Mouse (Mus musculus) layer of hippocampus, postnatal 14 days (tissue): Measurements from ENCODE around the gene Ap4s1. TPM values are rescaled to one million over a fixed set of nuclear protein-coding genes. Genes with fewer than 3 reads are reported as not detected.
A peak's percentile ranks its signal among the peaks of the same experiment; 100 is the strongest.

Experiments
- DNase-seq, 2 experiments: peaks; one replicate each; pipeline ENCODE4 v3.0.0; 2021 to 2022; ENCODE audit warnings: low spot score in 2 of 2, mixed read lengths in 1 of 2
- total RNA-seq, 2 experiments: library from RNA; stranded (reverse); gene quantifications; 2 replicates each; pipeline ENCODE4 v1.2.3; 2021

Gene Ap4s1
- total RNA-seq, 2 experiments from 2014 or later, result 45.4 to 47.2 TPM

- no peak for DNase-seq
Observed at GRCm38 (mm10) chr12:51701723-51702122, 10.9 kb downstream of the Ap4s1 start.

- DNase-seq, result no peak
Observed at GRCm38 (mm10) chr12:51703859-51704258, 13.0 kb downstream of the Ap4s1 start.

GRCm38 (mm10) chr12:51704572-51704971, 13.7 kb downstream of the Ap4s1 start:
- no peak for DNase-seq

- no peak for DNase-seq
Observed at GRCm38 (mm10) chr12:51705778-51706177, 14.9 kb downstream of the Ap4s1 start.

GRCm38 (mm10) chr12:51706673-51707235, 15.9 kb downstream of the Ap4s1 start:
- no peak for DNase-seq

GRCm38 (mm10) chr12:51708941-51709686, 18.3 kb downstream of the Ap4s1 start:
- peak; percentile 48 to 74 for DNase-seq

GRCm38 (mm10) chr12:51709741-51710140, 18.9 kb downstream of the Ap4s1 start:
- no peak for DNase-seq

GRCm38 (mm10) chr12:51710154-51710553, 19.3 kb downstream of the Ap4s1 start:
- no peak for DNase-seq

- DNase-seq, result no peak
Observed at GRCm38 (mm10) chr12:51712685-51713084, 21.9 kb downstream of the Ap4s1 start.

- no peak for DNase-seq
Observed at GRCm38 (mm10) chr12:51718617-51719016, 27.8 kb downstream of the Ap4s1 start.

- no peak for DNase-seq
Observed at GRCm38 (mm10) chr12:51721836-51722235, 31.0 kb downstream of the Ap4s1 start.

- DNase-seq, result no peak
Observed at GRCm38 (mm10) chr12:51729058-51729457, 38.2 kb downstream of the Ap4s1 start.

GRCm38 (mm10) chr12:51729827-51730226, 39.0 kb downstream of the Ap4s1 start:
- DNase-seq, result no peak

- DNase-seq, result no peak
Observed at GRCm38 (mm10) chr12:51734605-51735211, 43.9 kb downstream of the Ap4s1 start.

- DNase-seq, result no peak
Observed at GRCm38 (mm10) chr12:51735840-51736271, 45.0 kb downstream of the Ap4s1 start.

GRCm38 (mm10) chr12:51736381-51736780, 45.5 kb downstream of the Ap4s1 start:
- no peak for DNase-seq

GRCm38 (mm10) chr12:51736807-51737206, 46.0 kb downstream of the Ap4s1 start:
- peak in 1 of 2 experiments; percentile 23 for DNase-seq

- DNase-seq, result no peak
Observed at GRCm38 (mm10) chr12:51741690-51742089, 50.9 kb downstream of the Ap4s1 start.

- DNase-seq, result no peak
Observed at GRCm38 (mm10) chr12:51744957-51745356, 54.1 kb downstream of the Ap4s1 start.

GRCm38 (mm10) chr12:51747348-51747747, 56.5 kb downstream of the Ap4s1 start:
- DNase-seq, result no peak

- DNase-seq, result no peak
Observed at GRCm38 (mm10) chr12:51755938-51756598, 65.2 kb downstream of the Ap4s1 start.

GRCm38 (mm10) chr12:51756599-51756961, 65.7 kb downstream of the Ap4s1 start:
- no peak for DNase-seq
